Mouse (Mus musculus): ENCODE results near the gene Grk2. TPM values are rescaled to one million over a fixed set of nuclear protein-coding genes. Genes with fewer than 3 reads are reported as not detected.

Gene Grk2
- polyA plus RNA-seq, 1 experiment from 2014 or later = 12.5 TPM

GRCm38 (mm10) chr19:4309302-4309701 lies 3.3 kb upstream of the Grk2 start:
- 96% methylated on average over 4 of the region's 4 CpGs for WGBS
- DNase-seq (ENCODE audit: low spot score) (no peak), ATAC-seq (ENCODE audit: low FRiP score) (no peak)
- 0 out of 2 replicates have a peak, but pooled peaks cover 7% of the 10 kb centered on the region for H3K4me1 ChIP-seq (replicated peaks; ENCODE audit: control insufficient read depth, insufficient read depth, low read length)
- no peak overlapping the region for H3K9ac ChIP-seq (ENCODE audit: low read depth, low read length)
- no peaks in the 10 kb centered on the region for H3K27me3 ChIP-seq (ENCODE audit: control insufficient read depth, insufficient read depth, low read length)
- H3K27ac ChIP-seq (ENCODE audit: low read depth, low read length) = no peak overlapping the region
- H3K4me3 ChIP-seq (ENCODE audit: low read depth, low read length) = no peak overlapping the region
- no peaks in the 10 kb centered on the region for H3K36me3 ChIP-seq (ENCODE audit: control insufficient read depth, insufficient read depth, low read length)
- no peaks in the 10 kb centered on the region for H3K9me3 ChIP-seq (ENCODE audit: control insufficient read depth, low read length)
- no peak overlapping the region for H3K4me2 ChIP-seq (replicated peaks; ENCODE audit: low read depth, low read length)

GRCm38 (mm10) chr19:4305491-4306189 lies 382 bp downstream of the Grk2 start:
- no peaks in the 10 kb centered on the region for H3K9me3 ChIP-seq (ENCODE audit: control insufficient read depth, low read length)
- ATAC-seq (ENCODE audit: low FRiP score) (peak; percentile 55), DNase-seq (ENCODE audit: low spot score) (peak; percentile 75)
- peak overlapping the region; percentile 87 for H3K4me2 ChIP-seq (replicated peaks; ENCODE audit: low read depth, low read length)
- peaks cover 24% of the 10 kb centered on the region for H3K4me1 ChIP-seq (replicated peaks; ENCODE audit: control insufficient read depth, insufficient read depth, low read length)
- H3K27me3 ChIP-seq (ENCODE audit: control insufficient read depth, insufficient read depth, low read length) = no peaks in the 10 kb centered on the region
- peak overlapping the region; percentile 97 for H3K9ac ChIP-seq (ENCODE audit: low read depth, low read length)
- under 1% methylated on average over 25 of the region's 68 CpGs for WGBS
- no peaks in the 10 kb centered on the region for H3K36me3 ChIP-seq (ENCODE audit: control insufficient read depth, insufficient read depth, low read length)
- H3K27ac ChIP-seq (ENCODE audit: low read depth, low read length) = peak overlapping the region; percentile 66
- H3K4me3 ChIP-seq (ENCODE audit: low read depth, low read length) = peak overlapping the region; percentile 97

GRCm38 (mm10) chr19:4304871-4305321 lies 1.1 kb downstream of the Grk2 start:
- no peaks in the 10 kb centered on the region for H3K27me3 ChIP-seq (ENCODE audit: control insufficient read depth, insufficient read depth, low read length)
- H3K36me3 ChIP-seq (ENCODE audit: control insufficient read depth, insufficient read depth, low read length) = no peaks in the 10 kb centered on the region
- peak overlapping the region; percentile 97 for H3K9ac ChIP-seq (ENCODE audit: low read depth, low read length)
- WGBS = 63% methylated on average over 4 of the region's 4 CpGs
- peak overlapping the region; percentile 97 for H3K4me3 ChIP-seq (ENCODE audit: low read depth, low read length)
- H3K9me3 ChIP-seq (ENCODE audit: control insufficient read depth, low read length) = no peaks in the 10 kb centered on the region
- DNase-seq (ENCODE audit: low spot score) (no peak), ATAC-seq (ENCODE audit: low FRiP score) (no peak)
- peak overlapping the region; percentile 87 for H3K4me2 ChIP-seq (replicated peaks; ENCODE audit: low read depth, low read length)
- H3K27ac ChIP-seq (ENCODE audit: low read depth, low read length) = no peak overlapping the region
- peaks cover 24% of the 10 kb centered on the region for H3K4me1 ChIP-seq (replicated peaks; ENCODE audit: control insufficient read depth, insufficient read depth, low read length)

- DNase-seq (ENCODE audit: low spot score) (no peak), ATAC-seq (ENCODE audit: low FRiP score) (no peak)
- H3K36me3 ChIP-seq (ENCODE audit: control insufficient read depth, insufficient read depth, low read length) = no peaks in the 10 kb centered on the region
- no peaks in the 10 kb centered on the region for H3K27me3 ChIP-seq (ENCODE audit: control insufficient read depth, insufficient read depth, low read length)
- H3K9ac ChIP-seq (ENCODE audit: low read depth, low read length) = peak overlapping the region; percentile 0; the same call in 1 of the 2 replicates
- H3K4me3 ChIP-seq (ENCODE audit: low read depth, low read length) = peak overlapping the region; percentile 97; the same call in 1 of the 2 replicates
- peaks cover 24% of the 10 kb centered on the region for H3K4me1 ChIP-seq (replicated peaks; ENCODE audit: control insufficient read depth, insufficient read depth, low read length)
- 82% methylated on average over 5 of the region's 5 CpGs for WGBS
- no peak overlapping the region for H3K27ac ChIP-seq (ENCODE audit: low read depth, low read length)
- H3K9me3 ChIP-seq (ENCODE audit: control insufficient read depth, low read length) = no peaks in the 10 kb centered on the region
- H3K4me2 ChIP-seq (replicated peaks; ENCODE audit: low read depth, low read length) = peak overlapping the region; percentile 87
These were observed 1.7 kb downstream of the Grk2 start for GRCm38 (mm10) chr19:4304251-4304821.

- H3K4me3 ChIP-seq (ENCODE audit: low read depth, low read length) = no peak overlapping the region
- peaks cover 24% of the 10 kb centered on the region for H3K4me1 ChIP-seq (replicated peaks; ENCODE audit: control insufficient read depth, insufficient read depth, low read length)
- no peaks in the 10 kb centered on the region for H3K9me3 ChIP-seq (ENCODE audit: control insufficient read depth, low read length)
- no peak overlapping the region for H3K9ac ChIP-seq (ENCODE audit: low read depth, low read length)
- WGBS = 96% methylated on average over 5 of the region's 5 CpGs
- DNase-seq (ENCODE audit: low spot score) (no peak), ATAC-seq (ENCODE audit: low FRiP score) (no peak)
- no peak overlapping the region for H3K4me2 ChIP-seq (replicated peaks; ENCODE audit: low read depth, low read length)
- H3K36me3 ChIP-seq (ENCODE audit: control insufficient read depth, insufficient read depth, low read length) = no peaks in the 10 kb centered on the region
- no peaks in the 10 kb centered on the region for H3K27me3 ChIP-seq (ENCODE audit: control insufficient read depth, insufficient read depth, low read length)
- no peak overlapping the region for H3K27ac ChIP-seq (ENCODE audit: low read depth, low read length)
These were observed 2.4 kb downstream of the Grk2 start for GRCm38 (mm10) chr19:4303640-4303995.

- peaks cover 24% of the 10 kb centered on the region for H3K4me1 ChIP-seq (replicated peaks; ENCODE audit: control insufficient read depth, insufficient read depth, low read length)
- no peaks in the 10 kb centered on the region for H3K9me3 ChIP-seq (ENCODE audit: control insufficient read depth, low read length)
- no peak overlapping the region for H3K4me2 ChIP-seq (replicated peaks; ENCODE audit: low read depth, low read length)
- 75% methylated on average over 7 of the region's 7 CpGs for WGBS
- H3K27me3 ChIP-seq (ENCODE audit: control insufficient read depth, insufficient read depth, low read length) = no peaks in the 10 kb centered on the region
- ATAC-seq (ENCODE audit: low FRiP score) = no peak
- H3K4me3 ChIP-seq (ENCODE audit: low read depth, low read length) = no peak overlapping the region
- H3K27ac ChIP-seq (ENCODE audit: low read depth, low read length) = no peak overlapping the region
- no peak overlapping the region for H3K9ac ChIP-seq (ENCODE audit: low read depth, low read length)
- no peaks in the 10 kb centered on the region for H3K36me3 ChIP-seq (ENCODE audit: control insufficient read depth, insufficient read depth, low read length)
- DNase-seq (ENCODE audit: low spot score) = no peak
These were observed 2.9 kb downstream of the Grk2 start for GRCm38 (mm10) chr19:4302936-4303639.

- Histone ChIP-seq H3K9me3 (ENCODE audit: control insufficient read depth, low read length) (no peaks in the 10 kb centered on the region), H3K4me2 (replicated peaks; ENCODE audit: low read depth, low read length) (peak overlapping the region; percentile 19; the same call in 1 of the 2 replicates), H3K9ac (ENCODE audit: low read depth, low read length) (no peak overlapping the region), H3K27ac (ENCODE audit: low read depth, low read length) (peak overlapping the region; percentile 12), H3K36me3 (ENCODE audit: control insufficient read depth, insufficient read depth, low read length) (no peaks in the 10 kb centered on the region), H3K27me3 (ENCODE audit: control insufficient read depth, insufficient read depth, low read length) (no peaks in the 10 kb centered on the region), H3K4me3 (ENCODE audit: low read depth, low read length) (no peak overlapping the region), H3K4me1 (replicated peaks; ENCODE audit: control insufficient read depth, insufficient read depth, low read length) (peaks cover 24% of the 10 kb centered on the region)
- WGBS = 50% methylated on average over 21 of the region's 21 CpGs
- ATAC-seq (ENCODE audit: low FRiP score) (no peak), DNase-seq (ENCODE audit: low spot score) (peak; percentile 16)
These were observed 4.0 kb downstream of the Grk2 start for GRCm38 (mm10) chr19:4301735-4302651.
